Mouse (Mus musculus) cerebellum, postnatal 4 days (tissue): ENCODE measurements around the gene Mnat1.
"Not testable (repeated sequence)": the region's sequence is repeated elsewhere in the genome, so short reads cannot be mapped to it uniquely, and the experiment has no call there.

Source experiments
- DNase-seq, 2 experiments: peaks; one replicate each; pipeline ENCODE4 v3.0.0; 2022; ENCODE audit warnings: low spot score in 2 of 2, mixed read lengths in 1 of 2

Gene Mnat1

GRCm38 (mm10) chr12:73123093-73124041 lies at the start of gene Mnat1:
Gene Mnat1, plus strand, starts transcription at chr12:73123717.
- DNase-seq: peak; percentile 79 to 88

GRCm38 (mm10) chr12:73081828-73082227 lies 41.7 kb upstream of the Mnat1 start:
- DNase-seq: not testable (repeated sequence)

GRCm38 (mm10) chr12:73083773-73084172 lies 39.7 kb upstream of the Mnat1 start:
- no peak for DNase-seq

- DNase-seq: no peak
Measured at GRCm38 (mm10) chr12:73085739-73086630, 37.5 kb upstream of the Mnat1 start.

GRCm38 (mm10) chr12:73087086-73087485 lies 36.4 kb upstream of the Mnat1 start:
- no peak for DNase-seq

GRCm38 (mm10) chr12:73088500-73088899 lies 35.0 kb upstream of the Mnat1 start:
- DNase-seq: no peak

- DNase-seq: no peak
Measured at GRCm38 (mm10) chr12:73088911-73089310, 34.6 kb upstream of the Mnat1 start.

- no peak for DNase-seq
Measured at GRCm38 (mm10) chr12:73090672-73091335, 32.7 kb upstream of the Mnat1 start.

GRCm38 (mm10) chr12:73094189-73094588 lies 29.3 kb upstream of the Mnat1 start:
- DNase-seq: no peak

- no peak for DNase-seq
Measured at GRCm38 (mm10) chr12:73094605-73095004, 28.9 kb upstream of the Mnat1 start.

GRCm38 (mm10) chr12:73096177-73096576 lies 27.3 kb upstream of the Mnat1 start:
- not testable (repeated sequence) for DNase-seq

- no peak for DNase-seq
Measured at GRCm38 (mm10) chr12:73098593-73098992, 24.9 kb upstream of the Mnat1 start.

GRCm38 (mm10) chr12:73103713-73104112 lies 19.8 kb upstream of the Mnat1 start:
- no peak for DNase-seq

- no peak for DNase-seq
Measured at GRCm38 (mm10) chr12:73107821-73108220, 15.7 kb upstream of the Mnat1 start.

- no peak for DNase-seq
Measured at GRCm38 (mm10) chr12:73110431-73111111, 12.9 kb upstream of the Mnat1 start.

- peak in 1 of 2 experiments; percentile 10 for DNase-seq
Measured at GRCm38 (mm10) chr12:73111561-73112325, 11.8 kb upstream of the Mnat1 start.

- peak; percentile 21 to 28 for DNase-seq
Measured at GRCm38 (mm10) chr12:73112326-73113087, 11.0 kb upstream of the Mnat1 start.

GRCm38 (mm10) chr12:73113196-73113595 lies 10.3 kb upstream of the Mnat1 start, which contains the start of gene Six4:
Gene Six4, minus strand, starts transcription at chr12:73113456.
- peak; percentile 51 to 68 for DNase-seq

- DNase-seq: no peak
Measured at GRCm38 (mm10) chr12:73125250-73125649, 1.7 kb downstream of the Mnat1 start.
